Mouse (Mus musculus) monocyte, adult 5-6 weeks (primary cell): ENCODE results near the gene Rnf25. TPM values are rescaled to one million over a fixed set of nuclear protein-coding genes. Genes with fewer than 3 reads are reported as not detected.

ENCODE experiments used
- total RNA-seq: library from RNA; stranded (forward); fragments of 200-1000, 200-491, 200-594 nt; gene quantifications from 3 replicates; pipeline ENCODE4 v1.2.3, GENCODE M21; 2017

Rnf25 gene
- total RNA-seq, 1 experiment from 2014 or later: 30.7 TPM

Other genes starting within 250 kb of the Rnf25 start
- gene Catip, start 239.3 kb downstream of the Rnf25 start, total RNA-seq: 0.29 to 3.3 TPM (median 0.96 TPM) in 3 replicates
- gene Slc11a1, start 226.2 kb downstream of the Rnf25 start, total RNA-seq: 180 to 306 TPM (median 249 TPM) in 3 replicates
- 31.8 to 64.2 TPM (median 34.4 TPM) in 3 replicates for gene Ctdsp1, start 209.9 kb downstream of the Rnf25 start, total RNA-seq
- 0.87 to 1.9 TPM in 2 of 3 replicates, not detected in the other for gene Vil1, start 192.0 kb downstream of the Rnf25 start, total RNA-seq
- gene Cnot9, start 95.3 kb downstream of the Rnf25 start, total RNA-seq: 7.8 to 24.2 TPM (median 13.9 TPM) in 3 replicates
- gene Plcd4, start 58.5 kb downstream of the Rnf25 start, total RNA-seq: 0.19 to 0.97 TPM in 2 of 3 replicates, not detected in the other
- 19.4 to 49.5 TPM (median 24.4 TPM) in 3 replicates for gene Usp37, start 57.1 kb downstream of the Rnf25 start, total RNA-seq
- gene Zfp142, start 13.2 kb downstream of the Rnf25 start, total RNA-seq: 6.4 to 18.3 TPM (median 16.4 TPM) in 3 replicates
- 3.1 to 10.1 TPM (median 5.5 TPM) in 3 replicates for gene Bcs1l, start 13.1 kb downstream of the Rnf25 start, total RNA-seq
- 1.2 TPM in 1 of 3 replicates, not detected in the others for gene Stk36, start within 50 bp of the Rnf25 start, total RNA-seq
- 13.3 to 25.8 TPM (median 21.5 TPM) in 3 replicates for gene Ttll4, start 60.3 kb upstream of the Rnf25 start, total RNA-seq
- 52.0 to 91.2 TPM (median 90.6 TPM) in 3 replicates for gene Cyp27a1, start 112.2 kb upstream of the Rnf25 start, total RNA-seq
- gene Prkag3, start 147.8 kb upstream of the Rnf25 start, total RNA-seq: not detected in 3 replicates
- gene Wnt6, start 170.5 kb upstream of the Rnf25 start, total RNA-seq: 0.87 to 2.2 TPM (median 0.96 TPM) in 3 replicates
- gene Wnt10a, start 190.1 kb upstream of the Rnf25 start, total RNA-seq: not detected in 3 replicates